Mouse (Mus musculus): ENCODE data around the gene Cnnm2.
A peak's percentile ranks its signal among the peaks of the same experiment; 100 is the strongest.

The Cnnm2 gene

DNA sequence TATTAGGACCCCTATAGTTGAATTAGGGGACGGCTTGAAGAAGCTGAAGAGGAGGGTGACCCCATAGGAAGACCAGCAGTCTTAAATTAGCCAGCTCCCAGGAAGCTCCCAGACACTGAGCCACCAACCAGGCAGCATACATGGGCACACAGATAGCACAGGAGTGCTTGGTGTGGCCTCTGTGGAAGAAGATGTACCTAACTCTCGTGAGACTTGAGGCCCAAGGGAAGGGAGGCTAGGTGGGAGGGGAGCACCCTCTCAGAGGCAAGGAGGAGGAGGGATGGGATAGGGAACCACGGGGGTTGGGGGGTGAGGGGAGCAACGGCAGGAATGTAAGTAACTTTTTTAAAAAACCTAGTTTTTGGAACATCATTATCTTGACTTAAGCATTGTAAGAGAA is 165.0 kb downstream of the Cnnm2 start:
- DNase-seq (ENCODE audit: low read depth, low spot score), result peak; percentile 36

- peak; percentile 38 for DNase-seq (ENCODE audit: low read depth, low spot score)
These were observed 165.6 kb downstream of the Cnnm2 start for GRCm38 (mm10) chr19:46926951-46927350.

DNA sequence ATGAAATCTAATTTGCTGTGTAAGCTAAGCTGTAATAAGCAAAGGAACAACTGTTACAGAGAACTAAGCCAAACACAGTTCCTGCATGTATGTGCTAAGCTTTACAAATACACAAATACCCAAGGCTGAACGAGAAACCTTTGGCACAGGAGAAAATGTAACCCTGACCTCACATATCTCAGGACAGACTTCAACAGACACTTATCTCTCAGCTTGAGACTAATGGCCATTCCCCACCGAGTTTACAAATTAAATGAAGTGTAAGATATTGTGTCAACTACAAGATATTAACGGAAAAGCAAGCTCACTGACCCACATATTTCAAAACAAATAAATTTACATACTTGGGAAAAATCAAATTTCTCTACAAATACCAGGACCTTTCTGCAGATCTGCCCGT is 166.7 kb downstream of the Cnnm2 start:
- DNase-seq (ENCODE audit: low read depth, low spot score), result no peak

DNA sequence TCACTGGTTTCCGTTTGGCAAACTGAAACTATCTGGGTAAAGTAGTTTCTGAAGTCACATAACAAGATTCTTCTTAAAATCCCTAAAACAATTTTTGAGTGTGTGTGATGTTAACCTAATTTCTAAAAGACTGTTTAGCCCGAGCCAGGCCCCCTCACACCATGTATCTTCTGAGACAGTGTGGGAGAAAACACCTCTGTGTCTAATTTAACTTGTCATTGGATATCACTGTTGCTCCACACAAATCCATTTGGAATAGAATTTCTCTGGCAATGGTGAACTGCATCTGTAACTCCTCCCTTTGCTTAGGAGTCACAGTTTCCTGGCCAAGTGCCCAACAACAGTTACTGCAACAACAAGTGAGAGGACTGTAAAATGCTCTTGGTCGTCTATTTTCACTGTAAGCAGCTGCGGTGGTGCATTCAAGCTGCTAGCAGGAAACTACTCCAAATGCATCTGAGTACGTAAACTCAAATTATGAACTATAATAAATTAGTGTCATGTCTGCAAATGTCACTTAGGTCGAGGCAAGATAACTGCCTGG is 167.7 kb downstream of the Cnnm2 start:
- peak; percentile 60 for DNase-seq (ENCODE audit: low read depth, low spot score)

Measured in CD4-positive, CD25-positive, alpha-beta regulatory T cell, adult 2 months (primary cell).